Mouse (Mus musculus): ENCODE results near the gene Krt33b.

Krt33b gene

GRCm38 (mm10) chr11:100029768-100030167 lies at the start of gene Krt33b:
Krt33b (minus strand) TSS chr11:100029868.
- DNase-seq: no peak

- no peak for DNase-seq
Observed at GRCm38 (mm10) chr11:100073873-100074272, 44.2 kb upstream of the Krt33b start.

DNA sequence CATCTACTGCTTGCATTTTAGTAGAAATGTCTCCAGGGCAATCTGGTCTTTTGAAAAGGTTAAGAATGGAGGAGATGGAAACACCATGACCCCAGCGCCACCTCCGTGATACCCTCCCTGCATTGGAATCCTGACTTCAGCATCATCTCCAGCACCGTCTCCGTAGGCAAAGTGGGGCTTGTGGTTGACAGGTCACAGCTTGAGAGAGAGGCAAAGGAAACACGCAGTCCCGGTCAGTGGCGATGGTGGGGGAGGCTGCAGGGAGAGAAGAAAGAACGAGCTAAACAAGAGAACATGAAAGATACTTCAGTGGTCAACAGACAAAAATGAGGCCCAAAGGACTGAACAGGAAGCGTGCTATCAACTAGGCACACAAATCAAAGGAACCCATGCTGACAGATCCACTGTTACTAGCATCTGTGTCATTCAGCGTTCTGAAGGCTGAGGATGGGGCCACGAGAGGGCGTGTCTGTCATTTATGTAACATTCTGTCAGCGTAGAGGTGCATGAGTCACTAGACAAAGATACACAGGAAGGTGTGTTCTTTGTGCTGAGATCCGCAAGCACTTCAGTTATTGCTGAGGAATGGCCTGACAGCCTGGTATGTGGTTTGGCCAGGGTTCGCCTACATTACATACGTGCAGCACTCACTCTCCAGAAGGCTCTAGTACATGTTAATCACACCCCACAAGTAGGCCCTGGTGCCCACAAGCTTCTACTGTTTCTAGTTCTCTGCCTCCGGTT lies 37.8 kb upstream of the Krt33b start:
- DNase-seq: no peak

GRCm38 (mm10) chr11:100066236-100067010 lies 36.8 kb upstream of the Krt33b start:
- no peak for DNase-seq

DNA sequence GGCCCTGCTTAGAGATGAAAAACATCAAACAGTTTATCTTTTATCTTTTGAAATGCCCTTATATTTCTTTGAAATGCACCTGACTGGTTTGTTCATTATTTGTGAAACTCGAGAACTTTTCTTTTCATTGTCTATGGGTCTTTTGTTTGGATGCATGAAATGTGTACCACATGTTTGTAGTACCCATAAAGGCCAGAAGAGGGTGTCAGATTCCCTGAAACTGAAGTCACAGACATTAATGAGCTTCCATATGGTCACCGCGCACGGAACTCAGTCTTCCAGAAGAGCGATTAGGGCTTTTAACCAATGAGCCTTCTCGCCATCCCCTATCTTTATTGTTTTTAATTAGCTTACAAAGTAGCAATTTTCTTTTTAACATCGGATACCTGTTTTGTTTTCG lies 29.2 kb upstream of the Krt33b start:
- no peak for DNase-seq

- no peak for DNase-seq
Observed at GRCm38 (mm10) chr11:100055686-100056655, 26.3 kb upstream of the Krt33b start.

GRCm38 (mm10) chr11:100050451-100050850 lies 20.8 kb upstream of the Krt33b start, which contains the start of gene Krt31:
Krt31 (minus strand) TSS chr11:100050551.
- no peak for DNase-seq

DNA sequence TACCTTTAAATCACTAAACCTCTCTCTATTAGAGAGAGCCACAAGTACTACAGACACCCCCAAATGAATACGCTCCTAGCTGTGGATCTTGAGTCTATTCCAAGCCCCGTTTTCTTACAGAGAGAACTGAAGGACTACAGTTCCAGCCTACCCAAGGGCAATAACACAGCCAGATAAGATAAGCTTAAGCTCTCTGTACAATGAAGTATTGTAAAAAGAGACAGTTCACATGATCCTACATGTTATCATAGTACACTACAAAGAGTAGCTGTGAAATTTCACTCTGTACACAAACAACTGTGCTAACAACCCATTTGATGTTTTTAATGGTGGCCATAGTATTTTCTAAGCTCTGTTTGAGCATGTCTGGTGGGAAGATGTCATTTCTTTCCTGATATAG lies 17.5 kb upstream of the Krt33b start:
- no peak for DNase-seq

GRCm38 (mm10) chr11:100046303-100046866 lies 16.7 kb upstream of the Krt33b start:
- DNase-seq: no peak

DNA sequence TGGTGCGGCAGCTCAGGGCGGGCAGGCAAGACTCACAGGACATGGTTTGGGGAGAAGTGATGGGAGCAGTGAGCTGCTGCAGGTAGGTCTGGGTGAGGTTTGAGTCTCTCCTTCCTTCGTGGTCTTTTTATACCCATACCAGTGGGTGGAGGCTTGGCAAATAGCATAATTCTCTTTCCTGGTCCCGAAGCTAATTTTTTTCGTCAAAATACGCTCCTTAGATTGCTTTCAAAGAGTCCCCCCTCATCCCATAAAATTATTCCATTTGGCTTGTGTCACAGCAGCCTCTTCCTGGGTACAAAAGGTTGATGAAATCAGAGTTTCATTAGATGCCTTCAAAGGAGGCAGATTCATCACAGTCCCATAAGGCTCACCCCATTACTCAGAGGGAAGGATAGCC lies 11.8 kb upstream of the Krt33b start, which contains the start of gene Krt34:
Gene Krt34 (minus strand): TSS at position 101 of the 400 bp plus-strand sequence.
- DNase-seq: no peak

- no peak for DNase-seq
Observed at GRCm38 (mm10) chr11:100021438-100021837, 8.2 kb downstream of the Krt33b start.

GRCm38 (mm10) chr11:100019466-100019865 lies 10.2 kb downstream of the Krt33b start:
- DNase-seq: no peak

DNA sequence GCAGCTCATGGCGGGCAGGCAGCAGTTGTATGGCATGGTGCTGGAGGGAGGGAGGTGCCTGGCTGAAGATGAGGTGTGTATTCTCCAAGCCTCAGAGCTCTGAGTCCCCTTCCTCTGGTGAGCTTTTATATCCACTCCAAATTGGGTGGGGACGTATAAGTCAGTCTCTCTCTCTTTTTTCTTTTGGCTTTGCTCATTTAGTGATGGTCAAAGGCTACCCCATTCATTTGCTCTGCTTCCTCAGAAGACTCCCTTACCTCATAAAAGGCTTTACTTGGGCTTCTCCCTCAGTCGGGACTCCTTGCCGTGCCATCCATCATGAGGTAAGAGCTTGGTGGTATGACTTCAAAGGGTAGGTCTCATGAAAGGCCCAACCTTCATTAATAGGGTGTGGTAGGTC lies 13.6 kb downstream of the Krt33b start, which contains the start of gene Krt33a:
Gene Krt33a (minus strand): TSS at position 101 of the 400 bp plus-strand sequence.
- DNase-seq: no peak

DNA sequence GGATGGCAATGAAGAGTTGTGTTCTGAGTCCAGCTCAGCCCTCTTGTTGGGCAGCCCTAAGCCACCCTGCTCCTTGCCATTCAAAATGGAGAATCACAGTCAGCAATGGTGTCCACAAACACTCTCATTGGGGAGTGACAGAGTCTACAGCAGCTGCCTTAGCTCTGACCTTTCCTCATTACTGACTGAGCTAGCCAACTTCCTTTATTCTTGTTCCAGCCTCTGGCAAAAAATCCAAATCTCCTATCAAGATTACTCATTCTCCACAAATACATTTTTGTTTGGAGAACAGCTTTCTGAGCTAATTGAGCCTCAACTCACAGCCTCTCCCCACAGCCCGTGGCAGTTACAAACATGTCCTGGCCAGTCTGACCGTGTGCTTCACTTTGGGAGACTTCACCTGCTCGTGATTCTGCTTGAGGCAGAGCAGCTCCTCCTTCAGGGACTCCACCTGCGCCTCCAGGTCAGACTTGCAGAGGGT lies 15.9 kb downstream of the Krt33b start:
- DNase-seq: no peak

GRCm38 (mm10) chr11:100010682-100011081 lies 19.0 kb downstream of the Krt33b start:
- DNase-seq: no peak

DNA sequence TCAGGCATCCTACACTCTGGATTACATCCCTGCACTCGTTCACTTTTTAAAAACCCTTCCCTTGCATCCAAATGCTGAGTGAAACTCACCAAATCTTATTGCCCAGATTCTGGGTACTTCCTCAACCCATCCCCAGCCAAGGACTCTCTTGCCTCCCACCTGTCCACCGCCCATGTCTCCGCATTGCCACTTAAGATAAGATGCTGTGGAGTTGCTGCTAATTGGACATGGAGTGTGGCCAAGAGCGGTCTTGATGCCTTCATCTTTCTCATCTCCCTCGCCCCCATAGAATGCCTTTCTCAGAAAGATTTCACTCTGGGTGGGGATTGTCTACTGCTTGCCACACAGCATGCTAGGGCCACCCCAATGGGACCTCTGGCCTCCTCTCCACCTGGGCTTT lies 21.3 kb downstream of the Krt33b start:
- no peak for DNase-seq

DNA sequence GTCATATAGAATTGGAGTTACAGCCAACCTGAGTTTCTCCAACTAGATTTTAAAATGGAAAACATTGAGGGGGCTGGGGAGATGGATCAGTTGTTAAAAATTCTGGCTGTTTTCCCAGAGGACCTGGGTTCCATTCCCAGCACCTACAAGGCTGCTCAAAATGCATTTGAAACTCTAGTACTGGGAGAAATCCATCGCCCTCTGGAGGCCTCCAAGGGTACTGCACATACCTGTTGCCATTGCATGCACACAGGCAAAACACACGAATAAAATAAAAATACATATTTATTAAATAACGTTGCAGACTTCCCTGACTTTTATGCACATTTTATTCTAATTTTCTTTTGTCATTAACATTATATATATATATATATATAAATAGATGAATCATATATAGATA lies 23.0 kb downstream of the Krt33b start:
- DNase-seq: no peak

DNA sequence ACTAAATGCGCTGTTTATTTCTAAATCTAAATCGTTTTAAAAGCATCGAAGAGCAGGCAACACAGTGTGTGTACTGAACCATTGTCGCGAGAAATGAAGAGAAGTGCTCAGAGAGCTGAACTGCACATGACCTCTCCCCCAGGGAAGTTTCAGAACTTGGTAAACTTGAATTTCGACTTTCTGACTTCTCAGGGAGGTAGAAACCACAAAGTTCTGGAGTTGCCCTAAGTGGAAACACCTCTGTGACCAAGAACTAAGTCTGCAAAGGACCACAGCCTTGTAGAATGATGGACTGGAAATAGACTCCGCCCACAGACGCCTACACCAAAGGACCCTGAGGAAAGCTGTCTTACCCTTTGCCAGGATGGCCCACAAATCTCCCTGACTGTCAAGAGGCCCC lies 23.8 kb downstream of the Krt33b start:
- no peak for DNase-seq

- DNase-seq: no peak
Observed at GRCm38 (mm10) chr11:100004846-100005245, 24.8 kb downstream of the Krt33b start.

DNA sequence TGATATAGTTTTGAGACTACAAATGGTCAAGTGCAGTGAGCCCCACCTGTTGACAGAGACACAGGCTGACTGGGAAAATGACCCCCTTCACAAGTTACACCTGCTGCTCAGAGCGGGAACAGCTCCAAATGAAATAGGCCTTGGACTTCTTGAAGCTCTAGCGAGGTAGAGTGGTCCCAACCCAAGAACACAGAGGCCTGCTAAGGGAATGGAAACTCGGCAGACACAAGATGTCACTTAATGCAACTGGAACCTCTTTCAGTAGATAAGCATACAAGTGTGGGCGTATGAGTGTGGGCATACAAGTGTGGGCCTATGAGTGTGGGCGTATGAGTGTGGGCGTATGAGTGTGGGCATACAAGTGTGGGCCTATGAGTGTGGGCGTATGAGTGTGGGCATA lies 30.6 kb downstream of the Krt33b start:
- no peak for DNase-seq

- DNase-seq: no peak
Observed at GRCm38 (mm10) chr11:99994384-99994661, 35.3 kb downstream of the Krt33b start.

GRCm38 (mm10) chr11:99993620-99994383 lies 35.9 kb downstream of the Krt33b start, which contains the start of gene Krtap17-1:
Krtap17-1 (minus strand) TSS chr11:99993994.
- DNase-seq: no peak
